Mouse (Mus musculus) forebrain, embryonic 11.5 days (tissue): Measurements from ENCODE around the gene Snrnp35. TPM values are rescaled to one million over a fixed set of nuclear protein-coding genes. Genes with fewer than 3 reads are reported as not detected.

Experiments
- ATAC-seq: fragments of 200-750 bp; cut with Nextera tagmentation; replicated peaks from 2 replicates; pipeline ENCODE4 v1.8.0; 2017; ENCODE audit warnings: moderate TSS enrichment; ENCODE audit not compliant: low FRiP score
- DNase-seq: peaks from one replicate; pipeline ENCODE4 v3.0.0-alpha.2; 2017; ENCODE audit warnings: low spot score
- H3K27ac ChIP-seq: fragments of 300-500 bp; sonication (generic); 2 replicates; pipeline ENCODE4 v1.5.1; 2014; ENCODE audit warnings: low read depth, low read length
- H3K27me3 ChIP-seq: fragments of 300-500 bp; sonication (generic); 2 replicates; pipeline ENCODE4 v1.6.1; 2014; ENCODE audit warnings: mild to moderate bottlenecking, low read length, mixed read lengths; ENCODE audit not compliant: control insufficient read depth, insufficient read depth
- H3K36me3 ChIP-seq: fragments of 300-500 bp; sonication (generic); 2 replicates; pipeline ENCODE4 v1.6.1; 2014; ENCODE audit warnings: mild to moderate bottlenecking, low read length, moderate library complexity, mixed read lengths; ENCODE audit not compliant: control insufficient read depth, insufficient read depth
- H3K4me1 ChIP-seq: fragments of 300-500 bp; sonication (generic); replicated peaks from 2 replicates; pipeline ENCODE4 v1.6.1; 2014; ENCODE audit warnings: low read length, mixed read lengths; ENCODE audit not compliant: control insufficient read depth, insufficient read depth
- H3K4me2 ChIP-seq: fragments of 300-500 bp; sonication (generic); 2 replicates; pipeline ENCODE4 v1.6.1; 2014; ENCODE audit warnings: low read depth, mild to moderate bottlenecking, low read length, moderate library complexity, mixed read lengths; ENCODE audit not compliant: severe bottlenecking
- H3K4me3 ChIP-seq: fragments of 300-500 bp; sonication (generic); 2 replicates; pipeline ENCODE4 v1.5.1; 2014; ENCODE audit warnings: low read depth, low read length
- H3K9ac ChIP-seq: fragments of 300-500 bp; sonication (generic); 2 replicates; pipeline ENCODE4 v1.6.1; 2014; ENCODE audit warnings: low read length
- H3K9me3 ChIP-seq: fragments of 300-500 bp; sonication (generic); 2 replicates; pipeline ENCODE4 v1.6.1; 2016; ENCODE audit warnings: low read length, mixed read lengths; ENCODE audit not compliant: control insufficient read depth
- WGBS: fragments of 180-500 bp; shearing (Covaris S2); extraction: QIAGEN DNeasy Blood & Tissue Kit; methylation state at CpG from one replicate; pipeline ENCODE4 v1.1.7; 2014; 5-methylcytosine and 5-hydroxymethylcytosine counted together
- polyA plus RNA-seq: library from polyadenylated mRNA; unstranded; fragments of >200 nt; fragmentation: Nextera tagmentation; extraction: Ambion mirVana; gene quantifications from 2 replicates; pipeline ENCODE4 v1.2.1, GENCODE M21; 2014

Snrnp35 gene
- polyA plus RNA-seq, 1 experiment from 2014 or later = 17.3 TPM

DNA sequence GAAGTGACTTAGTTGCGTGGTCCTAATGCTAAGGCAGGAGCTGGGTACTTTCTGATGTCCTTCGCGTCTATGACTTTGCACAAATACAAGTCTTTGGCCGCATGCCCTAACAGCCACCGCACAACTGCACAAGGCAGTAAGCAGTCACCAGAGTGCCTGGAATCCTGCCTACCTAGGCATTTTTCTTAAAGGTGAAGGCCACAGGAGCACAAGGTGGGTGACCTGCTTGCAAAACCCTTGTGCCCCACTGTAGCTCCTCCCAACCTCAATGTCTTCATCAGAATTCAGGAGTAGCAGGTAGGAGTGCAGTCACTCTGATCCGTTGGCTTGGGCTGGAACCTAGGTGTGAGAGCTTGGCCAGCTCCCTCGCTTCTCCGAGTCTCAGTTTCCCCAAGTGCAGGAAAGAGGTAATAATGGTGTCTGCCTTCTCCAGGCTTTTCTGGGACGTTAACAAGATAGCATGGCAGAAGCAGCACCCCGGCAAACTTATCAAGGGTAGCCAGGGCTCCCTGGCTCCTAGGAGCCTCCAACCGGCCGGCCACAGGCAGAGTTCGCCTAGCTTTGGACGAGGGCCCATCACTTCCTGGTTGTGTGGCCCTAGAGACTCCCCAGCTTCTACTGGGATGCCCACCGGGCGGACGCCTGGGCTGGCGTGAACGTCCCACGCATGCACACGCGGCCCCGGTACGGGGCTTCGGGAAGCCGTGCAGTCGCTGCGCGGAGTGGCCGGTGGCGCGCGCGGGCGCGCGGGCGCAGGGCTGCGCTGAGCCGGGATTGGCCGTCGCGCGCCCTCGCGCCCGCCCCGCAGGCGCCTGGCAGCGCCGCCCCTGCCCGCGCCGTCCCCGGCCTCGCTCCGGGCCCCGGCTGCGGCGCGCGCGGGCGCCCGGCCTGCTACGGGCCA, 38.0 kb upstream of the Snrnp35 start:
- peaks cover 4% of the 10 kb centered on the region; the same call in 1 of the 2 replicates for H3K36me3 ChIP-seq
- peak overlapping the region; percentile 71 for H3K27ac ChIP-seq
- H3K9ac ChIP-seq = peak overlapping the region; percentile 91
- H3K4me1 ChIP-seq = peaks cover 19% of the 10 kb centered on the region
- DNase-seq (peak; percentile 87), ATAC-seq (peak; percentile 84)
- 6% methylated on average over 54 of the region's 66 CpGs for WGBS
- no peaks in the 10 kb centered on the region for H3K9me3 ChIP-seq
- H3K27me3 ChIP-seq = no peaks in the 10 kb centered on the region
- peak overlapping the region; percentile 96 for H3K4me3 ChIP-seq
- H3K4me2 ChIP-seq = peak overlapping the region; percentile 93

DNA sequence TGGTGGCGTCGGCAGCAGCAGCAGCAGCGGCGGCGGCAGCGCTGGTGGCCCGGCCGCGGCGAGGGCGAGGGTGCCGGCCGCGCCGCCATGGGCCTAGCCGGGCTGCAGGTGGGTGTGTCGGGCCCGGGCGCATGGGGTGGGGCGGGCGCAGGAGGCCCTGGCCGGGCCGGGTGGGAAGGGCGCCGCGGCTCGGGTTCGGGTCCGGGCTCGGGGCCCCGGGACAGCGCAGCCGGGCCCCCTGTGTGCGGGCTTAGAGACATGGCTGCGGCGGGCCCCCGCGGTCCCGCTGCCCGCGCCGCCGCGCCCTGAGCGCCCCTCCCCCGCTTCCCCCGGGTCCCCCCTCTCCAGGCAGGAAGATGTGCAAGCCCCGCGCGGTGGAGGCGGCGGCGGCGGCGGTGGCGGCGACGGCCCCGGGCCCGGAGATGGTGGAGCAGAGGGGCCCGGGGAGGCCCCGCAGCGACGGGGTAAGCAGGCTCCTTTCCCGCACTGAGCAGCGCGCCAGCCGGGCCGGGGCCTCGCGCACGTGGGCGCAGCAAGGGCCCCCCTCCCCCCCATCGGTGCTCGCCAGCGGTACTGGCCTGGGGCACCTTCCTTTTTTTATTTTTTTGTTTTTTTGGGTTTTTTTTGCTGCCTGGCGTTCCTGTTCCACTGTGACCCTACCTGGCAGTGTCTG, 37.2 kb upstream of the Snrnp35 start:
- ATAC-seq = peak; percentile 71
- peak; percentile 81 for DNase-seq
- Histone ChIP-seq H3K4me2 (peak overlapping the region; percentile 93), H3K4me1 (peaks cover 19% of the 10 kb centered on the region), H3K36me3 (peaks cover 5% of the 10 kb centered on the region; the same call in 1 of the 2 replicates), H3K9ac (peak overlapping the region; percentile 91), H3K4me3 (peak overlapping the region; percentile 96), H3K27me3 (no peaks in the 10 kb centered on the region), H3K9me3 (no peaks in the 10 kb centered on the region), H3K27ac (peak overlapping the region; percentile 70)
- 2% methylated on average over 35 of the region's 77 CpGs for WGBS

DNA sequence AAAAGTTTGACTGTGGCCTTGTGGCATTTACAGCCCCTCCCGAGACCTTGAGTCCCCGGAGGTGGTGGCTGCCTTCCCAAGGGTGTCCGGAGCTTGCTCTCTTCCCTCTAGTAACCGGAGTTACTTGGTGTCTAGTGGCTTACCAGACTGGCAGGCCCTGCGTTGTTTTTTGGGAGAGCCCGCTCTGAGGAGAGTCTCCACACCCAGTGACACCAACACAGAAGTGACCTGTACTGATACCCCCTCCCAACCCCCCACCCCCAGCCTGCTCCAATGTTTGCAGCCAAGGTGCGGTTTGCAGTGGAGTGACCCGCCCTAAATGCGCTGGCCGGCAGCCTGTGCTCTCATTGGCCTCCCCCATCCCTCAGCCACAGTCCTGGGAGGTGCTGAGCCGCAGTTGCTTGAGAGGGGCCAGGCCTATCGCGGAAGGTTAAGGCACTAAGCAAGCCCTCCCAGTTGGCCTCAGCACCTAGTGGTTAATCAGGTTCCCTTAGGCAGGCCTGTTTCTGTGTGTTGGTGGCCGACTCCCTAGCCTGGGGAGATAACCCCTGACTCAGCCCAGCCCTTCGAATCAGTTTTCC, 36.5 kb upstream of the Snrnp35 start:
- DNase-seq = peak; percentile 73
- WGBS = 3% methylated on average over 15 of the region's 15 CpGs
- peak overlapping the region; percentile 70 for H3K27ac ChIP-seq
- H3K27me3 ChIP-seq = no peaks in the 10 kb centered on the region
- peaks cover 10% of the 10 kb centered on the region for H3K36me3 ChIP-seq
- peaks cover 19% of the 10 kb centered on the region for H3K4me1 ChIP-seq
- no peaks in the 10 kb centered on the region for H3K9me3 ChIP-seq
- peak overlapping the region; percentile 93 for H3K4me2 ChIP-seq
- peak overlapping the region; percentile 96 for H3K4me3 ChIP-seq
- ATAC-seq = peak; percentile 59
- peak overlapping the region; percentile 91 for H3K9ac ChIP-seq

DNA sequence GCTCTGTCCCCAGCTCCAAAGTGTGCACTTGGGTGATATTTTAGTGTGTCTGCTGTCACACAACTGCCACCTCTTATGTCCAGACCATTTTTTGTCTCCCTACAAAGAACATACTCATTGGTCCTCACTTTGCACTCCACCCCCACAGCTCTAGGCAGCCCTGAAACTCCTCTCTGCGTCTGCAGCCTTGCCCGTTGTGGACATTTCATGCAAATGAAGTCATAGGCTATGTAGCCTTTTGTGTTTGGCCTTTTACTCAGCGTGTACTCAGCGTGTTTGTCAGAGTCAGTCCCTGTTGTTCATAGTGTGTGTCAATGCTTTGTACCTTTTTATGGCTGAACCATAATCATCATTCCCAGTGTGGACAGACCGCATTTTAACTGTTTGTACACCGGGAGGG, 33.4 kb upstream of the Snrnp35 start:
- no peak for ATAC-seq
- H3K4me2 ChIP-seq = no peak overlapping the region
- H3K36me3 ChIP-seq = peaks cover 17% of the 10 kb centered on the region

DNA sequence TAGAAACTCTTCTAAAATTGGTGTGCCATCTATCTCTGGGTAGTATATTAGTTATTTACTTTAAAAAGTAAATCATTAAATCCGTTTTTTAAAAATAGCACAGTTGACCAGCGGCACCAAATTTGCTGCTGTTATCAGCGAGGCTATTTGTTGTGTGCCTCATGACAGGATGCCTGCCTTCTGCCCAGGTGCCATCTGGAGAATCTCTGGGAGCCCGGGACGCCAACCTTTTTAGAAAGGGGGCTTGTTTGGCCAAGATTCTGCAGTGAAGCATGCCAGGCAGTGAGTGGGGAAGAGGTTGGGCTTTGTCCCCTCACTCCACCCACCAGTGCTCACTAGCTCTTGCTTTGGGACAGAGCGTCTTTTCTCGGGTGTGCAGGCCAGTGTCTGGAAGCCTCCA, 32.9 kb upstream of the Snrnp35 start:
- Histone ChIP-seq H3K36me3 (peaks cover 17% of the 10 kb centered on the region), H3K4me1 (peaks cover 14% of the 10 kb centered on the region), H3K9ac (no peak overlapping the region), H3K27me3 (no peaks in the 10 kb centered on the region), H3K4me3 (no peak overlapping the region), H3K9me3 (no peaks in the 10 kb centered on the region), H3K27ac (no peak overlapping the region), H3K4me2 (no peak overlapping the region)
- WGBS = 92% methylated on average over 7 of the region's 7 CpGs
- no peak for DNase-seq
- no peak for ATAC-seq

More for the DNA sequence above, 33.4 kb upstream of the Snrnp35 start:
- Histone ChIP-seq H3K27ac (no peak overlapping the region), H3K4me3 (no peak overlapping the region), H3K9ac (no peak overlapping the region), H3K27me3 (no peaks in the 10 kb centered on the region), H3K4me1 (peaks cover 18% of the 10 kb centered on the region), H3K9me3 (no peaks in the 10 kb centered on the region)
- WGBS = 82% methylated on average over 6 of the region's 6 CpGs
- no peak for DNase-seq

DNA sequence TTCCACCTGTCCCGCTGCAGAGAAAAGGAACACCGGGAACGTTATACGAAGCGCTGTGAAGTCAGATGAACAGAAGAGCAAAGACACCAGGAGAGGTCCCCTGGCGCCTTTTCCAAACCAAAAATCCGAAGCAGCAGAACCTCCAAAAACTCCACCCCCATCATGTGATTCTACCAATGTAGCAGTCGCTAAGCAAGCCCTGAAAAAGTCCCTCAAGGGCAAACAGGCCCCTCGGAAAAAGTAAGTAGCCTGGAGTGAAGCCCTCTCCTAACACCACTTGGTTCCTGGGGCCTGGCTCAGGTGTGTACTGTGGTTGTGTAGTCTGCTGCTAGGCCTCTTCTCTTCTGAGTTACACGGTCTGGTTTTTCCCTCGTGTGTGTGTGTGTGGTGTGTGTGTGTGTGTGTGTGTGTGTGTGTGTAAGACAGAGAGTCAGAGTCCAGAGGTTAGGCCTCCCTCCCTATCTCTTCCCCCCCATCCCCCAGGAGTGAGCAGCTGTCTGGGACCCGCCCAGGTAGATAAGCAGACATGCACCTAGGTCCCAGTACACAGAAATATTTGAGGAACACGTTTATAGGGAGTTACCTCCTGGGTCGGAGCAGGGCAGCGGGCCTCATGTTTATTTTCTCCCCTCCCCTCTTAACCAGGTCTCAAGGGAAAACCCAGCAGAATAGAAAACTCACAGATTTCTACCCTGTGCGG, 32.1 kb upstream of the Snrnp35 start:
- H3K27ac ChIP-seq = no peak overlapping the region
- no peaks in the 10 kb centered on the region for H3K27me3 ChIP-seq
- no peak overlapping the region for H3K4me2 ChIP-seq
- 89% methylated on average over 16 of the region's 16 CpGs for WGBS
- H3K4me3 ChIP-seq = no peak overlapping the region
- peaks cover 17% of the 10 kb centered on the region for H3K36me3 ChIP-seq
- no peak for ATAC-seq
- no peak overlapping the region for H3K9ac ChIP-seq
- no peak for DNase-seq
- H3K9me3 ChIP-seq = no peaks in the 10 kb centered on the region
- H3K4me1 ChIP-seq = peaks cover 14% of the 10 kb centered on the region

DNA sequence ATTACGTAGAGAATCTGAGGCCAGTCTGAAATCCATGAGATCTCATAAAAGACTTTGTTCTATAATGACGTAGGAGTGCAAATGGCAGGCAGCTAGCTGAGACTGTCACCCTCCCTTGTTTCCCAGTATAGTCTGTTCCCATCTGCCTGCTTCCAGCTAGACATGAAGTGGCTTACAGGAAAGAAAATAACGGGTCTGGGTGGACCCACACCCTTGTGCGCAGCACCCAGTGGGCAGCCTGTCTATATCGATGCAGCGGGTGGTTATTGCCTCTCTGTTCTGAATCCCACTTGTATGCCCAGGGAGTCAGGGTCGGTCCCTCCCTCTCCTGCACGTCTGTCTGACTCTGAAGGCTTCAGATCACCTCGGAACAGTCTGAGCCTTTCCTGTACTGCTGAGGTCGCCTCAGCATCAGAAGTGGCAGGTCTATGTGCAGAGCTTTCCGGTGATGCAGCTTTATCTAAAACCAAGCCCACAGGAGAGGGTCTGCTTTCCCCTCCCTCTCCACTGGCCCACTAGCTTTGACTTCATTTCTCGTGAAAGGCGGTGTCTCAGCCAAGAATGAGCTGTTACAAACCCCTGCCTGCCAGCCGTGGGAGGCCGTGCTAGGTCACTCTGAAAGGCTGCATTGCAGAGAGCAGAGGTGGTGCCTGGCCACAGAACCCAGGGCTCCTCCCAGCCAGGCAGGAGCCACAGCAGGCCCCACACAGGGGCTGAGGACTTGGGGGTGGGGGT, 30.3 kb upstream of the Snrnp35 start:
- ATAC-seq (no peak), DNase-seq (no peak)
- Histone ChIP-seq H3K4me1 (no peaks in the 10 kb centered on the region; the same call in 1 of the 2 replicates), H3K9ac (no peak overlapping the region), H3K4me2 (no peak overlapping the region), H3K27me3 (no peaks in the 10 kb centered on the region), H3K36me3 (peaks cover 26% of the 10 kb centered on the region), H3K9me3 (no peaks in the 10 kb centered on the region), H3K4me3 (no peak overlapping the region), H3K27ac (no peak overlapping the region)
- WGBS = 81% methylated on average over 15 of the region's 15 CpGs
